Mouse (Mus musculus) CH12.LX (cell line): ENCODE results near the gene Olfr2. TPM values are rescaled to one million over a fixed set of nuclear protein-coding genes. Genes with fewer than 3 reads are reported as not detected.

Experiments used
- DNase-seq: peaks from one replicate; pipeline ENCODE4 v3.0.0-alpha.2; 2013; ENCODE audit errors: extremely low read depth
- H3K27ac ChIP-seq: 2 replicates; pipeline ENCODE4 v1.5.1; 2012; ENCODE audit warnings: low read depth, mild to moderate bottlenecking, control low read depth, moderate library complexity; ENCODE audit not compliant: insufficient read depth
- H3K27me3 ChIP-seq: replicated peaks from 2 replicates; pipeline ENCODE3; 2012; ENCODE audit warnings: inconsistent platforms
- H3K36me3 ChIP-seq, 2 experiments: replicated peaks in 1 of 2; 2 replicates each; pipeline versions ENCODE3 to v1.6.1; 2012; ENCODE audit warnings: inconsistent platforms in 1 of 2, low read length in 1 of 2, mild to moderate bottlenecking in 1 of 2, mixed read lengths in 1 of 2, moderate library complexity in 1 of 2; ENCODE audit not compliant: control insufficient read depth in 1 of 2, insufficient read depth in 1 of 2
- H3K4me1 ChIP-seq, 2 experiments: 2 replicates each; pipeline ENCODE4 v1.6.1; 2012; ENCODE audit warnings: inconsistent platforms in 1 of 2, moderate library complexity in 1 of 2; ENCODE audit not compliant: insufficient read depth in 2 of 2, control insufficient read depth in 1 of 2
- H3K4me2 ChIP-seq: 2 replicates; pipeline ENCODE4 v1.6.1; 2012; ENCODE audit warnings: low read depth, mild to moderate bottlenecking, control low read depth; ENCODE audit not compliant: poor library complexity, insufficient read depth, severe bottlenecking
- H3K4me3 ChIP-seq, 3 experiments: fragments of 150-350 bp in 1 of 3; sonication (generic) in 1 of 3; replicated peaks in 1 of 3; 2 replicates each; pipeline versions ENCODE3 to v1.5.1; 2011 to 2012; ENCODE audit warnings: low read depth in 2 of 3, low read length in 2 of 3, mild to moderate bottlenecking in 2 of 3, moderate library complexity in 2 of 3, control low read depth in 1 of 3, improper control_type of control experiment in 1 of 3, inconsistent platforms in 1 of 3, mixed read lengths in 1 of 3; ENCODE audit not compliant: poor library complexity in 1 of 3
- H3K79me2 ChIP-seq: replicated peaks from 2 replicates; pipeline ENCODE4 v1.6.1; 2012; ENCODE audit warnings: mild to moderate bottlenecking, moderate library complexity; ENCODE audit not compliant: control insufficient read depth, poor library complexity, insufficient read depth, severe bottlenecking; ENCODE audit errors: extremely low read depth
- H3K9ac ChIP-seq: 2 replicates; pipeline ENCODE4 v1.6.1; 2012; ENCODE audit warnings: low read depth, mild to moderate bottlenecking, control low read depth, moderate library complexity; ENCODE audit not compliant: insufficient read depth
- H3K9me3 ChIP-seq: replicated peaks from 2 replicates; pipeline ENCODE3; 2012; ENCODE audit warnings: low read length, inconsistent platforms, mixed read lengths
- BHLHE40 ChIP-seq: IDR thresholded peaks from 2 replicates; pipeline ENCODE4 v1.6.1; 2011; ENCODE audit warnings: mild to moderate bottlenecking, low read depth, low read length, improper control_type of control experiment
- CHD2 ChIP-seq: IDR thresholded peaks from 2 replicates; pipeline ENCODE4 v1.6.1; 2011; ENCODE audit warnings: low read length, improper control_type of control experiment
- CTCF ChIP-seq, 2 experiments: IDR thresholded peaks in 1 of 2; conservative IDR thresholded peaks in 1 of 2; 2 replicates each; pipeline ENCODE4 v1.5.1; 2011 to 2012; ENCODE audit warnings: low read depth in 2 of 2, low read length in 2 of 2, improper control_type of control experiment in 1 of 2, inconsistent platforms in 1 of 2, mild to moderate bottlenecking in 1 of 2, moderate library complexity in 1 of 2
- E2F4 ChIP-seq: IDR thresholded peaks from 2 replicates; pipeline ENCODE4 v1.6.1; 2011; ENCODE audit warnings: low read depth, low read length, improper control_type of control experiment; ENCODE audit not compliant: insufficient replicate concordance
- EP300 ChIP-seq: IDR thresholded peaks from 2 replicates; pipeline ENCODE4 v1.6.1; 2011; ENCODE audit warnings: low read length, improper control_type of control experiment
- ETS1 ChIP-seq: conservative IDR thresholded peaks from 2 replicates; pipeline ENCODE4 v1.6.1; 2012; ENCODE audit warnings: low read depth, mild to moderate bottlenecking, inconsistent platforms, low read length, improper control_type of control experiment, moderate library complexity
- HCFC1 ChIP-seq: IDR thresholded peaks from 2 replicates; pipeline ENCODE4 v1.6.1; 2012; ENCODE audit warnings: low read depth, mild to moderate bottlenecking, inconsistent platforms, low read length, improper control_type of control experiment
- JUN ChIP-seq: IDR thresholded peaks from 2 replicates; pipeline ENCODE4 v1.6.1; 2011; ENCODE audit warnings: low read depth, mild to moderate bottlenecking, low read length, improper control_type of control experiment, moderate library complexity; ENCODE audit not compliant: insufficient read depth
- JUND ChIP-seq: conservative IDR thresholded peaks from 2 replicates; pipeline ENCODE4 v1.6.1; 2011; ENCODE audit warnings: low read depth, low read length, improper control_type of control experiment
- MAX ChIP-seq: IDR thresholded peaks from 2 replicates; pipeline ENCODE4 v1.6.1; 2011; ENCODE audit warnings: low read length, improper control_type of control experiment
- MAZ ChIP-seq: IDR thresholded peaks from 2 replicates; pipeline ENCODE4 v1.6.1; 2012; ENCODE audit warnings: low read depth, mild to moderate bottlenecking, inconsistent platforms, low read length, improper control_type of control experiment, moderate library complexity
- MEF2A ChIP-seq: IDR thresholded peaks from 2 replicates; pipeline ENCODE4 v1.6.1; 2014; ENCODE audit warnings: low read depth, mild to moderate bottlenecking, inconsistent platforms, low read length, improper control_type of control experiment, borderline replicate concordance
- MXI1 ChIP-seq: IDR thresholded peaks from 2 replicates; pipeline ENCODE4 v1.6.1; 2011; ENCODE audit warnings: mild to moderate bottlenecking, low read depth, low read length, improper control_type of control experiment
- MYC ChIP-seq: IDR thresholded peaks from 2 replicates; pipeline ENCODE4 v1.6.1; 2011; ENCODE audit warnings: low read depth, mild to moderate bottlenecking, improper control_type of control experiment, low read length
- NRF1 ChIP-seq: IDR thresholded peaks from 2 replicates; pipeline ENCODE4 v1.6.1; 2014; ENCODE audit warnings: low read depth, mild to moderate bottlenecking, inconsistent platforms, low read length, improper control_type of control experiment, moderate library complexity
- SIN3A ChIP-seq: IDR thresholded peaks from 2 replicates; pipeline ENCODE4 v1.6.1; 2012; ENCODE audit warnings: low read length, improper control_type of control experiment, inconsistent platforms
- SMC3 ChIP-seq: IDR thresholded peaks from 2 replicates; pipeline ENCODE4 v1.6.1; 2011; ENCODE audit warnings: low read depth, low read length, improper control_type of control experiment
- TBP ChIP-seq: conservative IDR thresholded peaks from 2 replicates; pipeline ENCODE4 v1.6.1; 2011; ENCODE audit warnings: low read depth, low read length, improper control_type of control experiment
- TCF12 ChIP-seq: IDR thresholded peaks from 2 replicates; pipeline ENCODE4 v1.6.1; 2014; ENCODE audit warnings: low read depth, mild to moderate bottlenecking, inconsistent platforms, low read length, improper control_type of control experiment
- ZC3H11A ChIP-seq: IDR thresholded peaks from 2 replicates; pipeline ENCODE4 v1.6.1; 2012; ENCODE audit warnings: low read depth, mild to moderate bottlenecking, inconsistent platforms, low read length, improper control_type of control experiment
- ZKSCAN1 ChIP-seq: IDR thresholded peaks from 2 replicates; pipeline ENCODE4 v1.6.1; 2012; ENCODE audit warnings: low read depth, inconsistent platforms, low read length, improper control_type of control experiment, borderline replicate concordance
- ZMIZ1 ChIP-seq: IDR thresholded peaks from 2 replicates; pipeline ENCODE4 v1.6.1; 2012; ENCODE audit warnings: low read depth, mild to moderate bottlenecking, inconsistent platforms, low read length, improper control_type of control experiment
- dilution Hi-C: fragments of 300-500 bp; cut with MboI; formaldehyde crosslinking; loops from 2 replicates; pipeline ENCODE4 v1.14.3; 2020; ENCODE audit warnings: low sequenced_read_pairs; ENCODE audit not compliant: extremely low pct_unique_long_range_greater_than_20kb, extremely low pct_ligation_motif_present
- in situ Hi-C: fragments of 300-500 bp; cut with MboI; formaldehyde crosslinking; loops from 3 replicates; pipeline ENCODE4 v1.14.3; 2019; ENCODE audit warnings: low sequenced_read_pairs, low pct_ligation_motif_present, low pct_unique_long_range_greater_than_20kb, mixed read lengths
- polyA plus RNA-seq: library from polyadenylated mRNA; unstranded; fragments of >175 nt; gene quantifications from 2 replicates; pipeline ENCODE4 v1.2.1, GENCODE M21; 2012; ENCODE audit warnings: low read depth; ENCODE audit not compliant: insufficient read length
- total RNA-seq, 2 experiments: library from RNA; depleted of rRNA; stranded (reverse); fragments of 300-350 nt in 1 of 2; fragments of >200 nt in 1 of 2; gene quantifications; 2 replicates each; pipeline ENCODE4 v1.2.3; 2012 to 2014

Gene Olfr2
- total and polyA plus RNA-seq, 3 experiments, result not detected

DNA sequence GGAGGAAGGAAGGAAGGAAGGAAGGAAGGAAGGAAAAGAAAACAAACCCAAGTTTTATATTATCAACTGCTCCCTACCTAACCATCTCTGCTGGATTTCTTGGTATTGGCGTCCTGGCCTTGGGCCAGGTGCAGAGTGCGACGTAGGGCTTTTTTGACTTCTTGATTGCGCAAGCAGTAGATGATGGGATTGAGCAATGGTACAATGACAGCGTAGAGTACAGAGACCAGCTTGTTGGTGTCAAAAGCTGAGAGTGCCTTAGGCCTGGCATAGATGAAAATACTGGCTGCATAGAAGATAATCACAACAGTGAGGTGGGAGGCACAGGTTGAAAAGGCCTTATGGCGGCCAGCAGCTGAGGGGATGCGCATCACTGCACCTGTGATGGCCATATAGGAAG lies 5.1 kb downstream of the Olfr2 start:
- Histone ChIP-seq H3K27me3 (no peaks in the 10 kb centered on the region), H3K27ac (no peak overlapping the region), H3K4me3 (no peak overlapping the region), H3K4me1 (no peaks in the 10 kb centered on the region), H3K9ac (no peak overlapping the region), H3K4me2 (no peak overlapping the region), H3K9me3 (no peaks in the 10 kb centered on the region), H3K36me3 (no peaks in the 10 kb centered on the region), H3K79me2 (no peaks in the 10 kb centered on the region)
- dilution Hi-C loops, result no loop called here
- TF ChIP-seq ZMIZ1 (no peak), TBP (no peak), SIN3A (no peak), E2F4 (no peak), MYC (no peak), CTCF (conservative IDR thresholded peaks at IDR 0.05 in 1 of 2, IDR thresholded peaks at IDR 0.05 in 1 of 2; ENCODE audit: low read depth in 2 of 2, low read length in 2 of 2) (no peak), CHD2 (no peak), HCFC1 (no peak), ZKSCAN1 (no peak), JUND (no peak), MAZ (no peak), MEF2A (no peak), JUN (no peak), MAX (no peak), SMC3 (no peak), TCF12 (no peak), NRF1 (no peak), EP300 (no peak), MXI1 (no peak)
- in situ Hi-C loops, result no loop called here
- DNase-seq, result no peak

- DNase-seq, result peak; percentile 73
- Histone ChIP-seq H3K4me2 (no peak overlapping the region), H3K27ac (no peak overlapping the region), H3K9ac (no peak overlapping the region), H3K79me2 (no peaks in the 10 kb centered on the region), H3K9me3 (no peaks in the 10 kb centered on the region), H3K27me3 (no peaks in the 10 kb centered on the region), H3K36me3 (no peaks in the 10 kb centered on the region), H3K4me3 (no peak overlapping the region), H3K4me1 (peaks cover 0 to 10% of the 10 kb centered on the region in 2 experiments; a peak in 2 of 4 replicates)
- in situ Hi-C loops (no loop called here), dilution Hi-C loops (no loop called here)
- TF ChIP-seq ETS1 (peak; percentile 36; the same call in 1 of the 2 replicates), JUN (peak; percentile 31; the same call in 1 of the 2 replicates), ZC3H11A (no peak), EP300 (peak; percentile 62; the same call in 1 of the 2 replicates), MAX (peak; percentile 44; the same call in 1 of the 2 replicates), ZKSCAN1 (no peak), BHLHE40 (0 out of 2 replicates have a peak, but pooled peaks have one; percentile 8)
Observed at GRCm38 (mm10) chr7:106985236-106985635, 20.6 kb downstream of the Olfr2 start.
